Mouse (Mus musculus) bone marrow, adult 2 months (tissue): ENCODE data around the gene Vmn1r1.

ENCODE experiments used
- CTCF ChIP-seq: fragments of 200-500 bp; IDR thresholded peaks from 2 replicates; pipeline ENCODE4 v1.5.1; 2011; ENCODE audit warnings: low read length, control low read depth; ENCODE audit not compliant: control insufficient read depth, insufficient read depth
- POLR2A ChIP-seq: fragments of 200-500 bp; IDR thresholded peaks from 2 replicates; pipeline ENCODE4 v1.6.1; 2011; ENCODE audit warnings: low read depth, mild to moderate bottlenecking, control low read depth, low read length, borderline replicate concordance; ENCODE audit not compliant: control insufficient read depth

- TF ChIP-seq CTCF (no peak), POLR2A (no peak)
These were observed 17.4 kb upstream of the Vmn1r1 start for GRCm38 (mm10) chr1:182181456-182182305.
